Mouse (Mus musculus): ENCODE data around the gene Rps2.
"Not testable (repeated sequence)": the region's sequence is repeated elsewhere in the genome, so short reads cannot be mapped to it uniquely, and the experiment has no call there.

Rps2 gene

DNA sequence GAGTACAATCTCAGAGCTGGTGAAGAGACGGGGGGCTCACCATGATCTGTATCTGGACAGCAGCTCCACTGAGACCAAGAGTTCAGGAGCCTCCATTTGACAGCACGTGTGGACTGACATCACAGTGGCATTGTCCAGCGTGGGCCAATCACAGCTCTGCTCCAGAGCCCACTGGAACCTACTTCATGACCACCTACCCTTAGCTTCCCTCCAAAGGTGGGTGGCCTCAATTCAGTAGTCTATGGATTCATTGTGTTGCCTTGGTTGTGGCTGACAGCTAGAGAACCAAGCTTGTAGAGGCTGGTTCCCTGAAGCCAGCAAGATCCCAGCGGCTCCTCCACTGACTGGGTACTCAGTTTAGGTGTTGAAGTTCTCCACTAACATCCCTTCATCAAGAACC lies at the start of gene Rps2, which contains the start of gene Rnf151:
TSS of gene Rps2 (plus strand) at position 174 of the 400 bp plus-strand sequence.
TSS of gene Rnf151 (minus strand) at position 121 of the 400 bp plus-strand sequence.
- DNase-seq (ENCODE audit: low read depth, low spot score) = no peak
- Histone ChIP-seq H3K27me3 (ENCODE audit: control insufficient read depth, insufficient read depth, low read length, poor library complexity, severe bottlenecking) (no peaks in the 10 kb centered on the region), H3K36me3 (ENCODE audit: control insufficient read depth, insufficient read depth, low read length, poor library complexity, severe bottlenecking) (peaks cover 7% of the 10 kb centered on the region; the same call in 1 of the 2 replicates)

DNA sequence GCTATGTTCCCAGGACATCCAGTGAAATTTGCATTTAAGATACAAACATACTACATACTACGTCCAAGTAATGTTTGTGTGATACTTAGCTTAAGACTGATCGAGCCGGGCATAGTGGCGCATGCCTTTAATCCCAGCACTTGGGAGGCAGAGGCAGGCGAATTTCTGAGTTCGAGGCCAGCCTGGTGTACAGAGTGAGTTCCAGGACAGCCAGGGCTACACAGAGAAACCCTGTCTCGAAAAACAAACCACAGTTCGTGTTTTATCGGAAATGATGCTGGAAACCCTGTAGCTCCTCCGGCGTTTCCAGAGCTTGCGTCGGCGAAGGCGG lies 48.7 kb upstream of the Rps2 start:
- not testable (repeated sequence) for DNase-seq (ENCODE audit: low read depth, low spot score); H3K36me3 ChIP-seq (ENCODE audit: control insufficient read depth, insufficient read depth, low read length, poor library complexity, severe bottlenecking); H3K27me3 ChIP-seq (ENCODE audit: control insufficient read depth, insufficient read depth, low read length, poor library complexity, severe bottlenecking)

DNA sequence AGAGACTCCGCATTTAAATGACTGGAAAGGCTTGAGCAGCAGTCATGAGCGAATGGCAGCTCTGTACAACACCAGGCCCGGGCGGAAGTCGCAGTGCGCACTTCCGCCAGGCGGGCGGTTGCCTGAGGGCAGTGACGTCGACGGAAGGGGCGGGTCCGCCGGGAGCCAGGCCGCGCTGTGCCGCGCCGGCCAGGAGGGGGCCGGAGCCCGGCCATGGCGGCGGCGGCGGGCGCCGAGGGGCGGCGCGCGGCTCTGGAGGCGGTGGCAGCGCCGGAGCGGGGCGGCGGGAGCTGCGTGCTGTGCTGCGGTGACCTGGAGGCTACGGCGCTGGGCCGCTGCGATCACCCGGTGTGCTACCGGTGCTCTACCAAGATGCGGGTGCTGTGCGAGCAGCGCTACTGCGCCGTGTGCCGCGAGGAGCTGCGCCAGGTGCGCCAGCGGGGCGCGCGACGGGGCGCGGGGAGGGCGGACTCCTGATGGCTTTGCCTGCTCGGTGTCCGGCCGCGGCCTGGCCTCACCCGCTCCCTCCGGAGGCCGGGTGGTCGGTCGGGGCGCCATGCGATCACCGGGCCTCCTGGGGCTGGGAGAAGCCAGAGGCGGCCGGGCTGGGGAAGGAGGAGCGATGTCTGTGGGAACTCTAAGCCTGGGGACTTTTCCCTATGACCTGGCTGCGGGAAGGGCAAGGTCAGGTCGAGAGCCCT lies 48.2 kb upstream of the Rps2 start, which contains the start of gene Zfp598:
TSS of gene Zfp598 (plus strand) at position 143 of the 701 bp plus-strand sequence.
- DNase-seq (ENCODE audit: low read depth, low spot score) = peak; percentile 96
- Histone ChIP-seq H3K27me3 (ENCODE audit: control insufficient read depth, insufficient read depth, low read length, poor library complexity, severe bottlenecking) (no peaks in the 10 kb centered on the region), H3K36me3 (ENCODE audit: control insufficient read depth, insufficient read depth, low read length, poor library complexity, severe bottlenecking) (no peaks in the 10 kb centered on the region)

DNA sequence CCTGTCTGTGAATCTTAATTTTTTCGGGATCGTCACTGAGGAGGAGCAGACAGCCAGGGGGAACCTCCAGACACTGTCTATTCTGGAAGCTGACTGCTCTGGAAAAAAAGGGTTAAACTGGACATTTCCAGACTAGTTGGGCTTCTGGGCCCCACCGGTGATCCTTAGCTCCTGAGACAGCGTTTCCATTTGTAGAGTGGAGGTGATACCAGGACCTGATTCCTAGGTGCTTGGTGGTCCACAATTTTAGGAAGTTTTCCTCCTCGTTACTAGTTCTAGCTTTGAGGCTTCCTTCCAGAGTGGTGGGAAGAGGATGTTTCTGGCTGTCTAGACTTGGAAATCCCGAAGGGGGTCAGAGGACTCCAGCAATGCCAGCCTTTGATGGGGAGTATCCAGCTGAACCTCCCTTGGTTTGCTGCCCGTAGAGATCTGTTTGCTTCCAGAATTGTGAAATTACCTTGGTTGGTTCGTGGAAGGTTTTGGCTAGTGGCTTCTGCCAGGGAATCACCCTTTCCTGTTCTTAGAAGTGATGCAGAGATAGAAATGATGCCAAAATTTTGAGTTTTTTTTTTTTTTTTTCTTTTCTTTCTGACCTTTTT lies 47.6 kb upstream of the Rps2 start:
- no peaks in the 10 kb centered on the region for H3K27me3 ChIP-seq (ENCODE audit: control insufficient read depth, insufficient read depth, low read length, poor library complexity, severe bottlenecking)
- no peaks in the 10 kb centered on the region for H3K36me3 ChIP-seq (ENCODE audit: control insufficient read depth, insufficient read depth, low read length, poor library complexity, severe bottlenecking)
- no peak for DNase-seq (ENCODE audit: low read depth, low spot score)

DNA sequence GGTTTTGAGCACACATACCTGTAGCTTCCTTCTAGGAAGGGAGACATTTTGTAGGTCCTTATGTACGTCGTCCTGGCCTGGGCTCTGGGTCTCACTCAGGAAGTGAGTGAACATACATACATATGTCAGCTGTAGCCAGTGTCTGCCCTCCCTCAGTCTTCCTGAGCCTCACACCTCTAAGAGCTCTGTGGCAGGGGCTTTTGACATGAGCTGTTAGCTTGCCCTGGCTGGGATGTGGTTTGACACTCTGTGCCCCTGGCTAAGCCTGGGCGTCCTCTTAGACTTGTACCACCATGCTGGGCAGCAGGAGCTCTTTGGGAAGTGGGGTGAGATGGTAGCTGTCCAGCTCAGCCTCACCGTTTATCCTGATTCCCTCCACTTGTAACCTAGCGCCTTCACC lies 46.6 kb upstream of the Rps2 start:
- no peak for DNase-seq (ENCODE audit: low read depth, low spot score)
- Histone ChIP-seq H3K27me3 (ENCODE audit: control insufficient read depth, insufficient read depth, low read length, poor library complexity, severe bottlenecking) (no peaks in the 10 kb centered on the region), H3K36me3 (ENCODE audit: control insufficient read depth, insufficient read depth, low read length, poor library complexity, severe bottlenecking) (no peaks in the 10 kb centered on the region)

DNA sequence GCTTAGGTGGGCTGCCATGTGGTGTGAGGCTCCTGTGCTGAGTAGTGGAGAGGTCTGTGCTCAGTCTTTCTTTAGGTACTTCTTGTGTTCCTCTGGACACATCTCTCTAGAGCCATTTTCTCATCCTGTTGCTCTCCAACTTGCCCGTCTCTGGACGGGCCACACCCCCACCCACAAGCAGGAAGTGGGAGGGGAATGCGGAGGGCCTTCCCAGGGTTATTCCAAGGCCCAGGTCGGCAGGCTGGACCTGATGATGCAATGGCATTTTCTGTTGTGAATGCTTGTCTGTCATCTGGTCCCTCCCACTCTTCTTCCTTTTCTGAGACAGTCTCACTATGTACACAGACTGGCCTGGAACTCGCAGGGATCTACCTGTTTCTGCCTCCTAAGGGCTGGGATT lies 45.8 kb upstream of the Rps2 start:
- no peak for DNase-seq (ENCODE audit: low read depth, low spot score)
- Histone ChIP-seq H3K36me3 (ENCODE audit: control insufficient read depth, insufficient read depth, low read length, poor library complexity, severe bottlenecking) (no peaks in the 10 kb centered on the region; the same call in none of the 2 replicates), H3K27me3 (ENCODE audit: control insufficient read depth, insufficient read depth, low read length, poor library complexity, severe bottlenecking) (no peaks in the 10 kb centered on the region)

DNA sequence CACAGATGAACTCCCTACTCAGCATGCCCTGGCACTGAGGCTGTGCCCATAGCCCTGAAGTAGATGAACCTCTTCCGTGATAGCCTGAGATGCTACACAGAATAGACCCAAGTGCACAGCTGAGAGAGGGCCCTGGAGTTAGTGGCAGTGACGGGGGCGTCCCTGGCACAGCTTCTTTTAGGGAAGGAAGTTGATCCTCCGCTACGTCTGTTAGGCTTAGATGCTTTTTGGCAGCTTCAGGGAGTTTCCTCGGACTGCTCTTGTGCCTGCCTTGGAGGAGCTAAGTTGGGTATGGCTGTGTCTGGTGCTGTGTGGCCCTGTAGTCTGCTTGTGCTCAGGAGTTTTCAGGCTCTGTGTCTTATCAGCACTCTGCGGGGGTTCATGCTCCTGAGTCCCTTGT lies 43.6 kb upstream of the Rps2 start:
- Histone ChIP-seq H3K27me3 (ENCODE audit: control insufficient read depth, insufficient read depth, low read length, poor library complexity, severe bottlenecking) (no peaks in the 10 kb centered on the region), H3K36me3 (ENCODE audit: control insufficient read depth, insufficient read depth, low read length, poor library complexity, severe bottlenecking) (no peaks in the 10 kb centered on the region; the same call in none of the 2 replicates)
- no peak for DNase-seq (ENCODE audit: low read depth, low spot score)

DNA sequence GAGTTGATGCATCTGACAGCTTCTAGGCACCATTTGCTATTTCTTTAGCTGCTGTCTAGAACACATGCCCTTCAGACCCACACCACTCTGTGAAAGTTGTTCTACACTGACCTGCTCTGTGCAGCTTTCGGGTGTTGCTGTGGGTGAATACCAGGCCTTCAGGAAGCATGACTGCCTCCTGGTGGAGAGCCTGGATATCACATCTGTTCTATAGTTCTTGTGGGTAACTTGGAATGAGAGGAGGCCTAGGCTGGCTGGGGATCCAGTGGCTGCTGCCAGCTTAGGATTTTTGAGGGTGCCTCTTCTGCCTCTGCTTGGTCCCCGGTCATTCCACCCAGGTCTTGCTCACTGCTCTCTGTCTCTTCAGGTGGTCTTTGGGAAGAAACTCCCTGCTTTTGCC lies 41.7 kb upstream of the Rps2 start:
- DNase-seq (ENCODE audit: low read depth, low spot score) = peak; percentile 85
- Histone ChIP-seq H3K36me3 (ENCODE audit: control insufficient read depth, insufficient read depth, low read length, poor library complexity, severe bottlenecking) (peaks cover 4% of the 10 kb centered on the region), H3K27me3 (ENCODE audit: control insufficient read depth, insufficient read depth, low read length, poor library complexity, severe bottlenecking) (no peaks in the 10 kb centered on the region)

DNA sequence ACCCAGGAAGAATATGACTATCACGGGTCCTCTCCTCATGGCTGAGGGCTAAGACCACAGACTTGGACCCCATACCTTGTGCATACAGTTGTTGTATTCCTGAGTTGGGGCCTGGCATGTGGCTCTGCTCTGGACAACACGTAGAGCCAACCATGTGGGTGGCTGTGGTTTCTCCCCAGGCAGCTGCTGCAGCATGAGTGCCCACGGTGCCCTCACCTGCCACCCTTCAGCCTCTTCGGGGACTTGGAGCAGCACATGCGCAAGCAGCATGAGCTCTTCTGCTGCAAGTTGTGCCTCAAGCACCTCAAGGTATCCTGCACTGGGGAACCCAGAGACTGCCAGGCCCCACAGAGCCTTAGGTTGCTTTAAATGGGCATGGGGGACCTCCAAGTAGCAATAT lies 41.0 kb upstream of the Rps2 start:
- Histone ChIP-seq H3K36me3 (ENCODE audit: control insufficient read depth, insufficient read depth, low read length, poor library complexity, severe bottlenecking) (peaks cover 4% of the 10 kb centered on the region), H3K27me3 (ENCODE audit: control insufficient read depth, insufficient read depth, low read length, poor library complexity, severe bottlenecking) (no peaks in the 10 kb centered on the region)
- DNase-seq (ENCODE audit: low read depth, low spot score) = no peak

DNA sequence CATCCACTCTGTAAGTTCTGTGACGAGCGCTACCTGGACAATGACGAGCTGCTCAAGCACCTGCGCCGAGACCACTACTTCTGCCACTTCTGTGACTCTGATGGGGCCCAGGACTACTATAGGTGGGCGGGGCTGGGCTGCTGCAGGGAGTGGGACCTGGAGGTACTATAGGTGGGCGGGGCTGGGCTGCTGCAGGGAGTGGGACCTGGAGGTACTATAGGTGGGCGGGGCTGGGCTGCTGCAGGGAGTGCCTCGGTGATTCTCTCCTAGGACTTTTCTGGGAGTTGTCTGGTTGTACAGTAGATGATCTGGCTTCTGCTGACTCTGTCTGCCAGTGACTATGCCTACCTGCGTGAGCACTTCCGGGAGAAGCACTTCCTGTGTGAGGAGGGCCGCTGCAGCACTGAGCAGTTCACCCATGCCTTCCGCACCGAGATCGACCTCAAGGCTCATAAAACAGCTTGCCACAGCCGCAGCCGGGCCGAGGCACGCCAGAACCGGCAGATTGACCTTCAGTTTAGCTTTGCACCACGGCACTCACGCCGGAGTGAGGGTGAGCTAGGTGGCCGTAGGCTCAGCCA lies 40.3 kb upstream of the Rps2 start:
- no peak for DNase-seq (ENCODE audit: low read depth, low spot score)
- no peaks in the 10 kb centered on the region for H3K27me3 ChIP-seq (ENCODE audit: control insufficient read depth, insufficient read depth, low read length, poor library complexity, severe bottlenecking)
- H3K36me3 ChIP-seq (ENCODE audit: control insufficient read depth, insufficient read depth, low read length, poor library complexity, severe bottlenecking) = peaks cover 4% of the 10 kb centered on the region

DNA sequence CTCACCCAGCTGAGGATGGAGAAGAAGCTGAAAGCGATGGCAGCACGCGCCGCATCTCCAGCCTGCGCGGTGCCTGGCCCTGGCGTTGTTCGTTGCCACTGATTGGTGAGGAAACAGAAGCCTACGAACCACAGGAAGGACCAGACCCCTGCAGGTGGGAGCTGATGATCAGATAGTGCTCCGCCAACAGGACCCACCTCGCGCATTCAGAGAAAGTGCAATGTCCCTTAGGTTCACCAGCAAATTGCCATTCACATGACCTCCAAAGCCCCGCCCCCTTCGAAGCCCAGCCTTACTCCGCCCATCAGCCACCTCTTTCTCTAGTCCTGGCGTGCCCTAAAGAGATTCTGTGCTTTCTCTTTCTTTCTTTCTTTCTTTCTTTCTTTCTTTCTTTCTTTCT lies 31.4 kb upstream of the Rps2 start:
- Histone ChIP-seq H3K27me3 (ENCODE audit: control insufficient read depth, insufficient read depth, low read length, poor library complexity, severe bottlenecking) (no peaks in the 10 kb centered on the region; the same call in 1 of the 2 replicates), H3K36me3 (ENCODE audit: control insufficient read depth, insufficient read depth, low read length, poor library complexity, severe bottlenecking) (no peaks in the 10 kb centered on the region; the same call in 1 of the 2 replicates)
- peak; percentile 78 for DNase-seq (ENCODE audit: low read depth, low spot score)

DNA sequence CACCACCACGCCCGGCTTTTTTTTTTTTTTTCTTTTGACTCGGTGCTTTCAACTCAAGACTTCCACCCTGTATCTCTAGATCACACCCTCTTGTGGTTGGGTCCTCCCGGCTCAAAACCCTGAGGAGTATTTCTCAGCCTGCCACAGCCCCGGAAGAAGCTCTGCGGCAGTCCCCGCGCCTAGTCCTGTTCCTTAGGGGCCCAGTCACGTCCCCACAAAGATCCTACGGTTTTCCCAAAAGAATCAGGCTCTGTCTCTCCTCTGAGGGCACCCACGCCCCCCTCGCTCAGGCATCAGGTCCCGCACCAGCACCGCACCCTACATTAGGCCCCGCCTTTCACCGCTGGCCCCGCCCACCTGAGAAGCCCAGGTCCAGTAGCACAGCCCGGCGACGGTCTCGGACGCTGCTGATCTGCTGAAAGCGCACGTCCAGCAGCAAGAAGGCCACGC lies 30.7 kb upstream of the Rps2 start:
- no peaks in the 10 kb centered on the region; the same call in 1 of the 2 replicates for H3K27me3 ChIP-seq (ENCODE audit: control insufficient read depth, insufficient read depth, low read length, poor library complexity, severe bottlenecking)

DNA sequence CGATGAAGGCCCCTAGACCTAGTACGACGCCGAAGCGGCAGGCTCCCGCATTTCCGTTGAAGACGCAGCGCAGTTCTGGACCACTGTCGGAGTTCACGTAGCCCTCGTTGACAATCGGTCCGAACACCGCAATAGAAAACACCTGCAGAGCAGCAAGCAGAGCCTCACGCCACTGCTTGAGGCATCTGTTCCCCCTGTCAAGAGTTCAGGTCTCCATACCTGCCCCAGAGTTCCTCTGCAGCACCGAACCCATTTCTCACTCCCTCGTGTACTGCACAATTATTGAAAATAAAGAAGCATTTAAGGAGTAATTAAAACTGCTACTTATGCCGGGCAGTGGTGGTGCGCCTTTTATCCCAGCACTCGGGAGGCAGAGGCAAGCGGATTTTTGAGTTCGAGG lies 30.3 kb upstream of the Rps2 start:
- Histone ChIP-seq H3K27me3 (ENCODE audit: control insufficient read depth, insufficient read depth, low read length, poor library complexity, severe bottlenecking) (no peaks in the 10 kb centered on the region; the same call in 1 of the 2 replicates), H3K36me3 (ENCODE audit: control insufficient read depth, insufficient read depth, low read length, poor library complexity, severe bottlenecking) (no peaks in the 10 kb centered on the region; the same call in 1 of the 2 replicates)
- DNase-seq (ENCODE audit: low read depth, low spot score) = no peak

More for the DNA sequence above, 30.7 kb upstream of the Rps2 start:
- H3K36me3 ChIP-seq (ENCODE audit: control insufficient read depth, insufficient read depth, low read length, poor library complexity, severe bottlenecking) = no peaks in the 10 kb centered on the region; the same call in 1 of the 2 replicates
- peak; percentile 68 for DNase-seq (ENCODE audit: low read depth, low spot score)

DNA sequence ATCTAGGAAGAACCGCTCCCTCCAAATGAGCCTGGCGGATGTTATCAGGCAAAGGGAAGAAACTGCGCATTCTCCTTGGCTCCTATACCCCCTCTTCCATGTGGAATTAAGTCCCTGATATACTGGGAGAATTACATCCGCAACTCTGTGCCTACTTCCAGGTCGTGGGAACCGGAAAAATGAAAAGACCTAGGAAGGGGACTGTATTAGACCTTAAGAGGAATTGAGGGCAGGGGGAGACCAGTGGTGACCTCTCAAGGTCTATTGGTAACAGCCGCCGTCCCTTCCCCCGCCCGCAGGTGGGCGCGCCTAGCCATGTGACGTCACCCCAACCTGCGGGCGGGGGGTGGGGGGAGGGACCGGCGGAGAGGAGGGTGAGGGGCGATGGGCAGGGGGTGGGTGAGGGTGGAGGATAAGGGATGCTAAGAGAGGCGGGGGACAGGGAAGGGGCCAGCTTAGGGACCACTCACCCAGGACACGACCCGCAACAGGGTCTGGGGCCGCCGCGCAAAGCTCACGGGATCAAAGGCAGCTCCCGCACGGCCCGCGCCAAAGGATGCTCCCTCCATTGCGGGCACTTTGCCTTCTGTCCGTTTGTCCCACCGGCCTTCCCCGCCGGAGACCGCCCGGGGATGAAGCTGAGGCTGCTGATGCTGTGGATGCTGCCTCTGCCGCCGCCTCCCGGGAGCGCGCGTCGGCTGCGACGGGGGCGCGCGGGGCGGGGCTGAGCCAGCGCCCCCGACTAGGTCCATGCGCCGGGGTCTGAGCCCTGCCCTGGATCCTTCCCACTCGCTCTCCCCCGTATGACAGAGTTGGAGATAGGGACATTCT lies 28.4 kb upstream of the Rps2 start, which contains the start of gene Syngr3:
TSS of gene Syngr3 (minus strand) at position 705 of the 831 bp plus-strand sequence.
- no peaks in the 10 kb centered on the region; the same call in 1 of the 2 replicates for H3K27me3 ChIP-seq (ENCODE audit: control insufficient read depth, insufficient read depth, low read length, poor library complexity, severe bottlenecking)
- H3K36me3 ChIP-seq (ENCODE audit: control insufficient read depth, insufficient read depth, low read length, poor library complexity, severe bottlenecking) = no peaks in the 10 kb centered on the region; the same call in 1 of the 2 replicates
- DNase-seq (ENCODE audit: low read depth, low spot score) = no peak

Data from splenic B cell, adult 2 months (primary cell).